Mouse (Mus musculus) forebrain, postnatal 0 days (tissue): ENCODE data around the gene Zdhhc14. TPM values are rescaled to one million over a fixed set of nuclear protein-coding genes. Genes with fewer than 3 reads are reported as not detected.

Source experiments
- ATAC-seq: fragments of 200-750 bp; cut with Nextera tagmentation; 2 replicates; pipeline ENCODE4 v1.8.0; 2017; ENCODE audit warnings: mild to moderate bottlenecking, moderate library complexity
- DNase-seq: peaks from one replicate; pipeline ENCODE4 v3.0.0-alpha.2; 2015
- H3K27ac ChIP-seq: fragments of 300-500 bp; sonication (generic); 2 replicates; pipeline ENCODE4 v1.5.1; 2014; ENCODE audit warnings: low read depth, mild to moderate bottlenecking, antibody characterized with exemption, low read length, moderate library complexity, mixed read lengths
- H3K27me3 ChIP-seq: fragments of 300-500 bp; sonication (generic); 2 replicates; pipeline ENCODE4 v1.6.1; 2014; ENCODE audit warnings: mild to moderate bottlenecking, low read length, mixed read lengths; ENCODE audit not compliant: insufficient read depth
- H3K36me3 ChIP-seq: fragments of 300-500 bp; sonication (generic); 2 replicates; pipeline ENCODE4 v1.6.1; 2014; ENCODE audit warnings: mild to moderate bottlenecking, moderate library complexity; ENCODE audit not compliant: insufficient read depth
- H3K4me1 ChIP-seq: fragments of 300-500 bp; sonication (generic); 2 replicates; pipeline ENCODE4 v1.6.1; 2014; ENCODE audit warnings: antibody characterized with exemption; ENCODE audit not compliant: insufficient read depth
- H3K4me2 ChIP-seq: fragments of 300-500 bp; sonication (generic); 2 replicates; pipeline ENCODE4 v1.6.1; 2014; ENCODE audit warnings: low read depth, mild to moderate bottlenecking, moderate library complexity
- H3K4me3 ChIP-seq: fragments of 300-500 bp; sonication (generic); 2 replicates; pipeline ENCODE4 v1.5.1; 2014; ENCODE audit warnings: low read depth, low read length, mixed read lengths
- H3K9ac ChIP-seq: fragments of 300-500 bp; sonication (generic); 2 replicates; pipeline ENCODE4 v1.6.1; 2014; ENCODE audit warnings: mild to moderate bottlenecking
- H3K9me3 ChIP-seq: fragments of 300-500 bp; sonication (generic); 2 replicates; pipeline ENCODE4 v1.6.1; 2016; ENCODE audit warnings: low read length
- CTCF ChIP-seq: sonication (generic); IDR thresholded peaks from 2 replicates; pipeline ENCODE4 v1.5.1; 2016; ENCODE audit warnings: antibody characterized with exemption, control low read depth, low read depth
- WGBS: fragments of 180-500 bp; shearing (Covaris S2); extraction: QIAGEN DNeasy Blood & Tissue Kit; methylation state at CpG from one replicate; pipeline ENCODE4 v1.1.7; 2014; 5-methylcytosine and 5-hydroxymethylcytosine counted together
- polyA plus RNA-seq: library from polyadenylated mRNA; unstranded; fragments of >200 nt; fragmentation: Nextera tagmentation; extraction: Ambion mirVana; gene quantifications from 2 replicates; pipeline ENCODE4 v1.2.1, GENCODE M21; 2015
- total RNA-seq: library from RNA; depleted of rRNA; stranded (reverse); fragments of >200 nt; gene quantifications from 2 replicates; pipeline ENCODE4 v1.2.3, GENCODE M21; 2014; rRNA removed

Zdhhc14 gene
- 16.3 and 16.7 TPM in 2 replicates for total RNA-seq
- polyA plus RNA-seq = 6.7 and 9.9 TPM in 2 replicates

- peak within 1 kb of the TSS; percentile 75 for H3K9ac ChIP-seq
- H3K4me3 ChIP-seq = peak within 1 kb of the TSS; percentile 87
- 3% methylated on average over 60 of the region's 70 CpGs for WGBS
- no peaks in the 10 kb centered on the region; the same call in 1 of the 2 replicates for H3K27me3 ChIP-seq
- peak; percentile 92 for DNase-seq
- H3K4me2 ChIP-seq = peak within 1 kb of the TSS; percentile 95
- H3K36me3 ChIP-seq = no peaks in the 10 kb centered on the region
- peak within 1 kb of the TSS; percentile 98 for H3K27ac ChIP-seq
- peak; percentile 88 for ATAC-seq
- no peaks in the 10 kb centered on the region for H3K9me3 ChIP-seq
- TF ChIP-seq CTCF = peak; percentile 43; the same call in 1 of the 2 replicates
- H3K4me1 ChIP-seq = peaks cover 13% of the 10 kb centered on the region
These were observed at the start of gene Zdhhc14 for GRCm38 (mm10) chr17:5491801-5492745. Zdhhc14 (plus strand) TSS chr17:5492557.

DNA sequence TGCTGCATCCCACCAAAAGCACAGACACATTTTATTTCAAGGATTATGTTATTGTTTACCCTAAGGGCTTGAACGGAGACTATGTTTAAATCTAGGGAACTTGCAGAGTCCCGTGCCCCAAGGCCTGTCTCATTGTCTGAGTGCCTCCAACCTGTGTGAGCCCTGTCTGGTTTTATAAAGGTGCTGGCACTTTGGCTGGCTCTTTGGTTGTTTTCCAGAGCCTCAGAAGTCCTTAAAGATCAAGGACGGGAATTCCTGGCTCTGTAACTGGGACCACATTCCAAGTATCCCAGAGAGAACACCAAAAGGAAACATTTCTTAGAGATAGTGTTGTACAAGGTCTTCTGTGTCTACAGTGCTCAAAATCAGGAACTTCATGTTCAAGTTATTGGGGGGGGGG, 49.1 kb upstream of the Zdhhc14 start:
- DNase-seq (no peak), ATAC-seq (no peak)
- Histone ChIP-seq H3K4me3 (no peak overlapping the region), H3K4me2 (no peak overlapping the region), H3K4me1 (0 out of 2 replicates have a peak, but pooled peaks cover 9% of the 10 kb centered on the region), H3K36me3 (no peaks in the 10 kb centered on the region), H3K27me3 (no peaks in the 10 kb centered on the region), H3K27ac (no peak overlapping the region), H3K9me3 (no peaks in the 10 kb centered on the region), H3K9ac (no peak overlapping the region)
- 62% methylated on average over 3 of the region's 3 CpGs for WGBS
- no peak for TF ChIP-seq CTCF

DNA sequence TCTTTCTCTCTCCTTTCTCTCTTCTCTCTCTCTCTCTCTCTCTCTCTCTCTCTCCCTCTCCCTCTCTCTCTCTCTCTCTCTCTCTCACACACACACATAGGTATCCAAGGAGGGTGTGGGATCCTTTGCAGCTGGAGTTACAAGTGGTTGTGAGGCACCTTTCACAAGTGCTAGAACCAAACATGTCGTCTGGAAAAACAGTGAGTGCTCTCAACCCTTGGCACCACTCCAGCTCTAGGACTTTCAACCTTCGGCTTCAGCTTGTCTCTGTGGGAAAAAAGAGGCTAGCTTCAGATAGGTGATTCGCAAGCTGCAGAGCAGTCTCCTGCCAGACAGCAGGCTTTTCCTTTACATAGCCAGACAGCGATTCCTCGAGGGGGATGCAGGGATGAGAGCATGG, 48.6 kb upstream of the Zdhhc14 start:
- Histone ChIP-seq H3K4me3 (no peak overlapping the region), H3K9me3 (no peaks in the 10 kb centered on the region), H3K9ac (no peak overlapping the region), H3K27me3 (no peaks in the 10 kb centered on the region), H3K4me1 (0 out of 2 replicates have a peak, but pooled peaks cover 9% of the 10 kb centered on the region), H3K4me2 (no peak overlapping the region), H3K36me3 (no peaks in the 10 kb centered on the region), H3K27ac (no peak overlapping the region)
- TF ChIP-seq CTCF = no peak
- ATAC-seq (no peak), DNase-seq (no peak)
- 46% methylated on average over 5 of the region's 5 CpGs for WGBS

DNA sequence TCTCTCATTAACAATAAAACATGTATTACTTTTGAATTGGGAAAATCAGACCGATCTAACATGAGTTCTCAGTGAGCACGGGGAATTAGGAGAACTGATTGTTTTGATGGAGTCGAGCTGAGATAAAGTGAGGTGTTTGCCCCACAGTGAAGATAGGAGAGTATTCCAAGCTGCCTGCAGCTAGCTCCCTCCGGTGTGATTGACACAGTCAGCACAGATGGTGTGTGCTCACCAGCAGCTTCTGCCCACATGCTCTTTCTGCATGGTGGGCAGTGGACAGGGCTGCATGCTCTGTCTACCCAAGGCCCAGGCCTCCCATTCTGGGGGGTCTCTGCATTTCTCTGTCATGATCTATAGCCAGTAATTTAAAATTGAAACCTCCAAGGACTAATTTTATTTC, 38.7 kb upstream of the Zdhhc14 start:
- TF ChIP-seq CTCF = no peak
- 77% methylated on average over 4 of the region's 4 CpGs for WGBS
- no peak overlapping the region for H3K27ac ChIP-seq
- H3K4me3 ChIP-seq = no peak overlapping the region
- peaks cover 5% of the 10 kb centered on the region; the same call in 1 of the 2 replicates for H3K27me3 ChIP-seq
- no peaks in the 10 kb centered on the region for H3K4me1 ChIP-seq
- ATAC-seq (no peak), DNase-seq (no peak)
- H3K9me3 ChIP-seq = no peaks in the 10 kb centered on the region
- H3K36me3 ChIP-seq = no peaks in the 10 kb centered on the region
- H3K9ac ChIP-seq = no peak overlapping the region
- H3K4me2 ChIP-seq = no peak overlapping the region

DNA sequence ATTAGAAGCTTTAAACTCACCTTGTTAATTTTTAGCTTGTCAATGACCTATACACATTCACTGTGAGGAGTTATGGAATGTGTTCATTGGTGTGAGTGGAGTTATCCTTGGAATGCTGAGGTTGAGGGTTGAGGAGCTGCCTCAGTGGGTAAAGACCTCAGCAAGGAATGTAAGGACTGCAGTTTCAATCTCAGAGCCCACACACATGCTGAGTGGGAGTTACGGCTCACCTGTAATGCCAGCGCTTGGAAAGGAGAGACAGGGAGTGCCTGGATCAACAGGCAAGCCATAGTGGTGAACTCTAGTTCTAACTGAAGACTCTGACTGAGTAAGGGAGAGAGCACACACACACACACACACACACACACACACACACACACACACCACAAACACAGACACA, 28.4 kb upstream of the Zdhhc14 start:
- no peaks in the 10 kb centered on the region for H3K9me3 ChIP-seq
- no peak for TF ChIP-seq CTCF
- ATAC-seq (no peak), DNase-seq (no peak)
- no peak overlapping the region for H3K9ac ChIP-seq
- no peak overlapping the region for H3K4me3 ChIP-seq
- H3K4me2 ChIP-seq = no peak overlapping the region
- H3K36me3 ChIP-seq = no peaks in the 10 kb centered on the region
- 87% methylated on average over 2 of the region's 2 CpGs for WGBS
- no peaks in the 10 kb centered on the region for H3K27me3 ChIP-seq
- H3K4me1 ChIP-seq = no peaks in the 10 kb centered on the region
- no peak overlapping the region for H3K27ac ChIP-seq

DNA sequence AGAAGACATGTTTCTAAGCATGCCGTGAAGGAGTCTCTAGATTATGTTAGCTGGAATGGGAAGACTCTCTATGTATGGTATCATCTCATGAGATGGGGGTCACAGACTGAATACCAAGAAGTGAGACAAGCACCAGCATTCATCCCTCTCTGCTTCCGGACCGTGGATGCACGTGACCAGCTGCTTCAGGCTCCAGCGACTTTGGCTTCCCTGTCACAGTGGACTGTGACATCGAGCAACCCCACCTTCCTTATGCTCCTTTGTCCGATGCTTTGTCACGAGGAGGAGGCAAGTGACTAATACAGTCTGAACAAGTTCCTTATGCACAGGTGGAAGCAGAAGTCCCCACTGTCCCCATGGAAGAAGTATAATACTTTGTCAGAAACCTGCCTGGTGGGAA, 25.6 kb upstream of the Zdhhc14 start:
- H3K27ac ChIP-seq = no peak overlapping the region
- DNase-seq = no peak
- no peaks in the 10 kb centered on the region for H3K36me3 ChIP-seq
- H3K9ac ChIP-seq = no peak overlapping the region
- no peak for ATAC-seq
- WGBS = 83% methylated on average over 8 of the region's 8 CpGs
- H3K27me3 ChIP-seq = no peaks in the 10 kb centered on the region
- TF ChIP-seq CTCF = no peak
- H3K4me3 ChIP-seq = no peak overlapping the region
- no peaks in the 10 kb centered on the region for H3K9me3 ChIP-seq
- no peak overlapping the region for H3K4me2 ChIP-seq
- H3K4me1 ChIP-seq = no peaks in the 10 kb centered on the region

DNA sequence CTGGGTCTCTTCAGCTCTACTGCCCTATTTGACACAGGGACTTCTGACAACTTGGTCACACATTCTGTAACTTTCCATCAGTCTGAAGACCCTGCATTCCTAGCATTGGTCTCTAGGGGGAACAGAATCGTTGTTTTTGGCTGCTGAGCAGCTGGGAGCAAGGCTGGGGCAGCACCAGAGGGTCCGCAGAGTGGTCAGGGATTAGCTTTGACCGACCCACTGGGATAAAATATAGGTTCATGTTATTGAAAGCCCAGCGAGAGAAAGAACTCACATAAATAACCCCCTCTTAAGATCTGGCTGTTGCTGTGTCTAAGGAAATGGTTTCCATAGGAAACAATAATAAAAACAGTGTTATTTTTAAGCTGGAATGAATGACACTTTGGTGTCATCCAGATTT, 25.2 kb upstream of the Zdhhc14 start:
- H3K9ac ChIP-seq = no peak overlapping the region
- H3K9me3 ChIP-seq = no peaks in the 10 kb centered on the region
- no peak for ATAC-seq
- no peak overlapping the region for H3K4me3 ChIP-seq
- WGBS = 48% methylated on average over 4 of the region's 4 CpGs
- no peaks in the 10 kb centered on the region for H3K4me1 ChIP-seq
- H3K27ac ChIP-seq = no peak overlapping the region
- H3K27me3 ChIP-seq = no peaks in the 10 kb centered on the region
- no peak overlapping the region for H3K4me2 ChIP-seq
- DNase-seq = no peak
- peak; percentile 31 for TF ChIP-seq CTCF
- H3K36me3 ChIP-seq = no peaks in the 10 kb centered on the region
